Mouse (Mus musculus): ENCODE measurements around the gene Ran. TPM values are rescaled to one million over a fixed set of nuclear protein-coding genes. Genes with fewer than 3 reads are reported as not detected.
"Not testable (repeated sequence)": the region's sequence is repeated elsewhere in the genome, so short reads cannot be mapped to it uniquely, and the experiment has no call there.

Ran gene
- total RNA-seq (2021): 100 to 1,000 TPM; 192 to 200 TPM

- DNase-seq: peak; percentile 96
These were observed at the start of gene Ran for GRCm38 (mm10) chr5:129019497-129020299. Ran (plus strand) TSS chr5:129020069.

GRCm38 (mm10) chr5:128970878-128971277 is 49.0 kb upstream of the Ran start:
- no peak for DNase-seq

GRCm38 (mm10) chr5:128971298-128971697 is 48.6 kb upstream of the Ran start:
- peak; percentile 80 for DNase-seq

GRCm38 (mm10) chr5:128976266-128976665 is 43.6 kb upstream of the Ran start:
- peak; percentile 38 for DNase-seq

- DNase-seq: not testable (repeated sequence)
These were observed 42.4 kb upstream of the Ran start for GRCm38 (mm10) chr5:128977466-128977865.

- DNase-seq: no peak
These were observed 40.9 kb upstream of the Ran start for GRCm38 (mm10) chr5:128978957-128979356.

GRCm38 (mm10) chr5:128980857-128981256 is 39.0 kb upstream of the Ran start:
- DNase-seq: no peak

GRCm38 (mm10) chr5:128981607-128982006 is 38.3 kb upstream of the Ran start:
- peak; percentile 79 for DNase-seq

- DNase-seq: no peak
These were observed 35.3 kb upstream of the Ran start for GRCm38 (mm10) chr5:128984536-128984935.

GRCm38 (mm10) chr5:128985946-128986345 is 33.9 kb upstream of the Ran start:
- no peak for DNase-seq

GRCm38 (mm10) chr5:128987141-128987954 is 32.5 kb upstream of the Ran start:
- no peak for DNase-seq

GRCm38 (mm10) chr5:129000706-129001468 is 19.0 kb upstream of the Ran start:
- no peak for DNase-seq

- DNase-seq: peak; percentile 52
These were observed 17.3 kb upstream of the Ran start for GRCm38 (mm10) chr5:129002571-129003011.

GRCm38 (mm10) chr5:129005416-129005815 is 14.5 kb upstream of the Ran start:
- no peak for DNase-seq

- peak; percentile 21 for DNase-seq
These were observed 13.7 kb upstream of the Ran start for GRCm38 (mm10) chr5:129006031-129006788.

GRCm38 (mm10) chr5:129007105-129007957 is 12.5 kb upstream of the Ran start:
- DNase-seq: no peak

GRCm38 (mm10) chr5:129008008-129008407 is 11.9 kb upstream of the Ran start:
- peak; percentile 33 for DNase-seq

GRCm38 (mm10) chr5:129008412-129008826 is 11.4 kb upstream of the Ran start, which contains the start of gene Stx2:
Stx2 (minus strand) TSS chr5:129008574.
- DNase-seq: peak; percentile 93

- no peak for DNase-seq
These were observed 10.3 kb upstream of the Ran start for GRCm38 (mm10) chr5:129009577-129009976.

- DNase-seq: no peak
These were observed 8.9 kb upstream of the Ran start for GRCm38 (mm10) chr5:129010937-129011336.

- no peak for DNase-seq
These were observed 4.8 kb upstream of the Ran start for GRCm38 (mm10) chr5:129015020-129015419.
